Mouse (Mus musculus): ENCODE data around the gene Ssc4d. TPM values are rescaled to one million over a fixed set of nuclear protein-coding genes. Genes with fewer than 3 reads are reported as not detected.

Gene Ssc4d
- total and polyA plus RNA-seq, 2 experiments from 2014 or later, result 3.6 to 8.9 TPM

DNA sequence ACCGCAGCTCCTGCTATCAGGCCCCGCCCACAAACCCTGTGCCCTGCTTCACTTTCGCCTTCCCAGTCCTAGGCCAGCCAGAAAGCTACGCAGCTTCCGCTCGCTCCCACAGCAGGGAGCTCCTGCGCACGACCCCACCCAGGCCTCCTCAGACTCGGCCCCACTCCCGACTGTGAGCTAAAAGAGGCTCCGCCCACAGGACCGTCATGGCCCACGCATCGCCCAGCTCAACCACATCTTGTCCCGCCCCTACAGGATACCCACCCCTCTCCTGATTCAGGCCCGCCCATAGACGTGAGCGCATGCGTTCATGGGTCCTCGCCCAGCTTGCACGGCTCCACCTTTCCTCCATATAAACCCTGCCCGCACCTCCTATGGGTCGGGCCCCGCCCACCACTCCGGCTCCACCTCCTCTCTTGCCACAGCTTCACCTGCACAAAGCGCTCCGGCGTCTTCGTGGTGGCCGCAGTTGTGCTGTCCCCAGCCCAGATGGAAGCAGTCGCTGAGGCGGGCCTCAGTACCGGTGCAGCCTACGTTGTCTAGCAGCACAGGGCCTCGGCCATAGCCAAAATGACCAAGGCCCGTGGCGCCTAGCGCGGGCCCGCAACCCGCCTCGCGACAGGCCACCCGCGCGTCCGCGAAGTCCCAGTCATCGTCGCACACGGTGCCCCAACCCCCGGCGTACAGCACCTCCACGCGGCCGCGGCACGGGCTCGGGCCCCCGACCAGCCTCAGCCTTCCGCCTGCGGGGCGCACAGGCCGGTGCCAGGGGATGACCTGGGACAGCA lies 11.6 kb downstream of the Ssc4d start:
- Histone ChIP-seq H3K27ac (ENCODE audit: low read depth, low read length) (peak overlapping the region; percentile 95), H3K4me2 (ENCODE audit: low read depth, low read length, poor library complexity, severe bottlenecking) (peak overlapping the region; percentile 96), H3K9ac (replicated peaks; ENCODE audit: low read length, poor library complexity, severe bottlenecking) (peak overlapping the region; percentile 95), H3K36me3 (ENCODE audit: insufficient read depth, low read length) (no peaks in the 10 kb centered on the region), H3K9me3 (ENCODE audit: low read length) (no peaks in the 10 kb centered on the region), H3K4me3 (ENCODE audit: low read depth, low read length) (peak overlapping the region; percentile 56), H3K27me3 (ENCODE audit: insufficient read depth, low read length) (no peaks in the 10 kb centered on the region), H3K4me1 (ENCODE audit: insufficient read depth, low read length) (no peaks in the 10 kb centered on the region; the same call in 1 of the 2 replicates)
- DNase-seq (ENCODE audit: low spot score) (peak; percentile 99), ATAC-seq (ENCODE audit: low FRiP score) (peak; percentile 95)
- peak; percentile 34 for TF ChIP-seq CTCF (IDR thresholded peaks at IDR 0.05)
- WGBS, result under 1% methylated on average over 55 of the region's 64 CpGs

GRCm38 (mm10) chr5:135962125-135962491 lies 12.2 kb downstream of the Ssc4d start:
- H3K4me3 ChIP-seq (ENCODE audit: low read depth, low read length), result peak overlapping the region; percentile 56
- H3K9ac ChIP-seq (replicated peaks; ENCODE audit: low read length, poor library complexity, severe bottlenecking), result peak overlapping the region; percentile 95
- WGBS, result 1% methylated on average over 10 of the region's 11 CpGs
- no peaks in the 10 kb centered on the region for H3K27me3 ChIP-seq (ENCODE audit: insufficient read depth, low read length)
- no peaks in the 10 kb centered on the region for H3K36me3 ChIP-seq (ENCODE audit: insufficient read depth, low read length)
- H3K4me1 ChIP-seq (ENCODE audit: insufficient read depth, low read length), result no peaks in the 10 kb centered on the region; the same call in 1 of the 2 replicates
- ATAC-seq (ENCODE audit: low FRiP score) (no peak), DNase-seq (ENCODE audit: low spot score) (no peak)
- peak overlapping the region; percentile 95 for H3K27ac ChIP-seq (ENCODE audit: low read depth, low read length)
- no peak for TF ChIP-seq CTCF (IDR thresholded peaks at IDR 0.05)
- peak overlapping the region; percentile 96 for H3K4me2 ChIP-seq (ENCODE audit: low read depth, low read length, poor library complexity, severe bottlenecking)
- no peaks in the 10 kb centered on the region for H3K9me3 ChIP-seq (ENCODE audit: low read length)

DNA sequence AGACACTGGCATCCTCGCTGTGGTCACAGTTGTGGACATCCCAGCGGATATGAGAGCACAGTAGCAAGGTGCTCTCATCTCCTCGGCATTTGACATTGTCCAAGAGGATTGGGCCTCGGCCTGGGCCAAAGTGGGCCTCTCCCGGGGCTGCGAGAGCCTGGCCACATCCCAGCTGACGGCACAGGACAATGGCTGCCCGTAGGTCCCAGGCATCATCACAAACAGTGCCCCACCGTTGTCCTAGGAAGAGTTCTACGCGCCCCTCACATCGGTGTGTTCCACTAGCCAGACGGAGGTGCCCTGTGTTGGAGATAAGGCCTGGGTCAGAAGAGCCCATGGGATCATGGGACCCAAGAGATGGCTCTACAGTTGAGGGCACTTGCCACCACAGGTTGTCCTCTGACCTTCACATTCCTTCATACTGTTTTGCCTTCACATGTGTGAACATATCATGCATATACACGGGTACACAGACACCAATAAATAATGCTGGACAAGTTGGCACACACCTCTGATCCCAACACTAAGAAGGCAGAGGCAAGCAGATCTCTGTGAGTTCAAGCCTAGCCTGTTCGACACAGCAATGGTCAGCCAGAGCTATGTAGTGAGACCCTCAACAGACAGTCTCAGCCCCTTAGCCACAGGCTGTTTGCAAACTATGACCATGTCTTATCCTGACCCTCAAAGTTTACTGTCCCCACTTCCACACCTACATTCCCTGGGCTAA lies 13.3 kb downstream of the Ssc4d start:
- peak overlapping the region; percentile 95 for H3K27ac ChIP-seq (ENCODE audit: low read depth, low read length)

GRCm38 (mm10) chr5:135959911-135960310 lies 14.4 kb downstream of the Ssc4d start:
- H3K4me2 ChIP-seq (ENCODE audit: low read depth, low read length, poor library complexity, severe bottlenecking), result no peak overlapping the region
- no peaks in the 10 kb centered on the region for H3K36me3 ChIP-seq (ENCODE audit: insufficient read depth, low read length)
- no peak overlapping the region for H3K4me3 ChIP-seq (ENCODE audit: low read depth, low read length)
- H3K9ac ChIP-seq (replicated peaks; ENCODE audit: low read length, poor library complexity, severe bottlenecking), result no peak overlapping the region
- H3K9me3 ChIP-seq (ENCODE audit: low read length), result no peaks in the 10 kb centered on the region
- peaks cover 2% of the 10 kb centered on the region; the same call in 1 of the 2 replicates for H3K4me1 ChIP-seq (ENCODE audit: insufficient read depth, low read length)
- no peaks in the 10 kb centered on the region for H3K27me3 ChIP-seq (ENCODE audit: insufficient read depth, low read length)
- DNase-seq (ENCODE audit: low spot score) (no peak), ATAC-seq (ENCODE audit: low FRiP score) (no peak)
- WGBS, result 94% methylated on average over 7 of the region's 7 CpGs
- no peak overlapping the region for H3K27ac ChIP-seq (ENCODE audit: low read depth, low read length)
- no peak for TF ChIP-seq CTCF (IDR thresholded peaks at IDR 0.05)

More for the DNA sequence above, 13.3 kb downstream of the Ssc4d start:
- ATAC-seq (ENCODE audit: low FRiP score) (no peak), DNase-seq (ENCODE audit: low spot score) (no peak)
- no peaks in the 10 kb centered on the region for H3K27me3 ChIP-seq (ENCODE audit: insufficient read depth, low read length)
- no peak overlapping the region for H3K9ac ChIP-seq (replicated peaks; ENCODE audit: low read length, poor library complexity, severe bottlenecking)
- TF ChIP-seq CTCF (IDR thresholded peaks at IDR 0.05), result no peak
- no peaks in the 10 kb centered on the region for H3K36me3 ChIP-seq (ENCODE audit: insufficient read depth, low read length)
- 95% methylated on average over 15 of the region's 15 CpGs for WGBS
- no peak overlapping the region for H3K4me3 ChIP-seq (ENCODE audit: low read depth, low read length)
- H3K4me2 ChIP-seq (ENCODE audit: low read depth, low read length, poor library complexity, severe bottlenecking), result no peak overlapping the region
- H3K9me3 ChIP-seq (ENCODE audit: low read length), result no peaks in the 10 kb centered on the region
- peaks cover 2% of the 10 kb centered on the region; the same call in 1 of the 2 replicates for H3K4me1 ChIP-seq (ENCODE audit: insufficient read depth, low read length)

DNA sequence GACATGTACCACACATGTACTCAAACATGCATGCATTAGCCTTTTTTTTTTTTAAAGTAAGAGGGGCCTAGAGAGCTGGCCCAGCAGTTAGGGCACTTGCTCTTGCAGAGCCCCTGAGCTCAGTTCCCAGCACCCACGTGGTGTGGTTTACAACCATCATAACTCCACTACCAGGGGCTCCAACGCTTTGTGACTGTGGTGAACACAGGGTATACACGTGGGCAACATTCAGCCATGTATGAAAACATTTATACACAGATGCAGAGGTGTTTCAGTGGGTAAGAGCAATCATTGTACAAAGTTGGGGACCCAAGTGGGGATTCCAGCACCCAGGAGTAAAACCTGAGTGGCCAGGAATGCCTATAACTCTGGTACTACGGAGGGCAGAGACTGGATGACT lies 16.0 kb downstream of the Ssc4d start:
- H3K27ac ChIP-seq (ENCODE audit: low read depth, low read length), result no peak overlapping the region; the same call in 1 of the 2 replicates
- no peak for ATAC-seq (ENCODE audit: low FRiP score)
- H3K9ac ChIP-seq (replicated peaks; ENCODE audit: low read length, poor library complexity, severe bottlenecking), result no peak overlapping the region
- H3K36me3 ChIP-seq (ENCODE audit: insufficient read depth, low read length), result no peaks in the 10 kb centered on the region
- no peak for TF ChIP-seq CTCF (IDR thresholded peaks at IDR 0.05)
- no peak for DNase-seq (ENCODE audit: low spot score)
- no peak overlapping the region; the same call in 1 of the 2 replicates for H3K4me3 ChIP-seq (ENCODE audit: low read depth, low read length)
- H3K4me2 ChIP-seq (ENCODE audit: low read depth, low read length, poor library complexity, severe bottlenecking), result no peak overlapping the region
- 88% methylated on average over 4 of the region's 4 CpGs for WGBS
- H3K4me1 ChIP-seq (ENCODE audit: insufficient read depth, low read length), result peaks cover 2% of the 10 kb centered on the region; the same call in 1 of the 2 replicates
- no peaks in the 10 kb centered on the region for H3K27me3 ChIP-seq (ENCODE audit: insufficient read depth, low read length)
- no peaks in the 10 kb centered on the region for H3K9me3 ChIP-seq (ENCODE audit: low read length)

Data from midbrain, postnatal 0 days (tissue).